ENCODE assay signal across 16 mouse cellular contexts in genomic region chr17:66331207-66331606, GRCm38 (mm10).
"Had no signal": no experiment of that assay in that cellular context is flagged by ENCODE, and none has a peak within 500 bp of the region (broad histone marks: within the 10 kb centered on the region; RNA-seq: fewer than 3 reads in every experiment).

No protein-coding gene starts in this region.

- H3K27me3 ChIP-seq: kidney, embryonic 15.5 days; liver, embryonic 13.5 days; megakaryocyte, embryonic 14.5 days; midbrain, embryonic 13.5 days; neural tube, embryonic 12.5 days; neural tube, embryonic 15.5 days had no signal

- H3K4me2 ChIP-seq: kidney, embryonic 15.5 days; liver, embryonic 13.5 days; midbrain, embryonic 13.5 days; neural tube, embryonic 12.5 days; neural tube, embryonic 15.5 days had no signal

- H3K27ac ChIP-seq: kidney, embryonic 15.5 days; left cerebral cortex, adult 2 months; liver, embryonic 13.5 days; midbrain, embryonic 10.5 days; midbrain, embryonic 13.5 days; neural tube, embryonic 12.5 days; neural tube, embryonic 15.5 days had no signal

- DNase-seq: kidney, adult 8-10 months; kidney, postnatal 10 days; kidney, postnatal 36 days; layer of hippocampus, postnatal 36 days; liver, embryonic 13.5 days; lung, adult 2 months; right cerebral cortex, postnatal 4 days; thymus, postnatal 25 days had no signal

- H3K9ac ChIP-seq: kidney, embryonic 15.5 days; liver, embryonic 13.5 days; midbrain, embryonic 13.5 days; neural tube, embryonic 12.5 days; neural tube, embryonic 15.5 days had no signal

- H3K4me1 ChIP-seq: kidney, embryonic 15.5 days; liver, embryonic 13.5 days; megakaryocyte, embryonic 14.5 days; neural tube, embryonic 12.5 days had no signal

- H3K9me3 ChIP-seq: kidney, embryonic 15.5 days; liver, embryonic 13.5 days; neural tube, embryonic 15.5 days had no signal

- H3K4me3 ChIP-seq: kidney, embryonic 15.5 days; left cerebral cortex, adult 2 months; liver, embryonic 13.5 days; megakaryocyte, embryonic 14.5 days; midbrain, embryonic 10.5 days; midbrain, embryonic 13.5 days; neural tube, embryonic 12.5 days; neural tube, embryonic 15.5 days had no signal

- ATAC-seq: midbrain, embryonic 13.5 days; midbrain, embryonic 16.5 days had no signal

- H3K36me3 ChIP-seq: kidney, embryonic 15.5 days; liver, embryonic 13.5 days; neural tube, embryonic 12.5 days; neural tube, embryonic 15.5 days had no signal
